Mouse (Mus musculus): ENCODE results near the gene Nkx2-3.

Nkx2-3 gene

GRCm38 (mm10) chr19:43605666-43606551 lies 6.2 kb upstream of the Nkx2-3 start:
- DNase-seq, result no peak

- DNase-seq, result no peak
Observed at GRCm38 (mm10) chr19:43606552-43607530, 5.3 kb upstream of the Nkx2-3 start.

GRCm38 (mm10) chr19:43607842-43608680 lies 4.1 kb upstream of the Nkx2-3 start:
- peak in 1 of 2 experiments; percentile 17 for DNase-seq

GRCm38 (mm10) chr19:43608711-43609457 lies 3.2 kb upstream of the Nkx2-3 start:
- DNase-seq, result no peak

GRCm38 (mm10) chr19:43609458-43610330 lies 2.4 kb upstream of the Nkx2-3 start:
- no peak for DNase-seq

GRCm38 (mm10) chr19:43610341-43610848 lies 1.7 kb upstream of the Nkx2-3 start:
- no peak for DNase-seq

- DNase-seq, result no peak
Observed at GRCm38 (mm10) chr19:43611110-43611509, 1.0 kb upstream of the Nkx2-3 start.

GRCm38 (mm10) chr19:43611561-43611960 lies 564 bp upstream of the Nkx2-3 start:
- DNase-seq, result no peak

- peak in 1 of 2 experiments; percentile 12 for DNase-seq
Observed at GRCm38 (mm10) chr19:43612501-43612971, 411 bp downstream of the Nkx2-3 start.

- peak in 1 of 2 experiments; percentile 21 for DNase-seq
Observed at GRCm38 (mm10) chr19:43613293-43614130, 1.4 kb downstream of the Nkx2-3 start.

GRCm38 (mm10) chr19:43614341-43615073 lies 2.4 kb downstream of the Nkx2-3 start:
- peak in 1 of 2 experiments; percentile 16 for DNase-seq

GRCm38 (mm10) chr19:43615074-43615445 lies 2.9 kb downstream of the Nkx2-3 start:
- DNase-seq, result peak in 1 of 2 experiments; percentile 17

GRCm38 (mm10) chr19:43615571-43616414 lies 3.7 kb downstream of the Nkx2-3 start:
- no peak for DNase-seq

GRCm38 (mm10) chr19:43616415-43616861 lies 4.3 kb downstream of the Nkx2-3 start:
- DNase-seq, result no peak

GRCm38 (mm10) chr19:43616889-43617288 lies 4.8 kb downstream of the Nkx2-3 start:
- no peak for DNase-seq

- DNase-seq, result no peak
Observed at GRCm38 (mm10) chr19:43617761-43618349, 5.7 kb downstream of the Nkx2-3 start.

- no peak for DNase-seq
Observed at GRCm38 (mm10) chr19:43618505-43619030, 6.4 kb downstream of the Nkx2-3 start.
